Mouse (Mus musculus): ENCODE results near the gene Kpna2. TPM values are rescaled to one million over a fixed set of nuclear protein-coding genes. Genes with fewer than 3 reads are reported as not detected.
"Not testable (repeated sequence)": the region's sequence is repeated elsewhere in the genome, so short reads cannot be mapped to it uniquely, and the experiment has no call there.

Kpna2 gene
- total RNA-seq, 1 experiment, result 245 TPM

DNA sequence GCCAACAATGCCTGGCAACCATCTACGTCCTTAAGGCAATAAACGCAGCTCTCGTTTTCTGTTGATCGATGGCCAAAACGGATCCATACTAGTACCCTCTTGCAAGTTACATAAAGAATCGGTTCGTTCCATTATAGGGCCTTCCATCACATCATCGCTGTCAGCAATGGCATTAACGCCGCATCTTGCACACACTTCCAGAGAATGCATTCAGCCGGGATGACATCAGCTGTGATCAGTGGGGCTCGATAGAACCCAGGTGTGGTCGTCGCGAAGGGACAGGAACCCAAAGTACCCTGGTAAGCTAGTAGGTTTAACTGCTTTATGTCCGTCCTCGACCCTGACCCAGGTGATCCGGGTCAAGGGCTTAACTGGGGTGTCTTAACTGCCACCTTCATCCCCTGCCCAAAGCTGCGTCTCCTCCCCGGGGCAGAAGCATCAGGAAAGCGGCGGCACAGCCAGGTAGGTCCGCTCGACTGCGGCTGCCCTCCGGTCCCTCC lies 640 bp downstream of the Kpna2 start:
- in situ Hi-C loops (cut with MboI; ENCODE audit: low sequenced_read_pairs in 2 of 2, unreplicated experiment in 2 of 2), result no loop called here
- peaks cover 2 to 7% of the 10 kb centered on the region in 2 experiments; a peak in 3 of 4 replicates for H3K4me1 ChIP-seq (ENCODE audit: control insufficient read depth in 2 of 2, insufficient read depth in 2 of 2, low read length in 2 of 2, poor library complexity in 1 of 2)
- no peaks in the 10 kb centered on the region for H3K9me3 ChIP-seq (ENCODE audit: control insufficient read depth, insufficient read depth, low read depth, low read length)
- peak overlapping the region; percentile 78 for H3K27ac ChIP-seq (ENCODE audit: insufficient read depth, low read depth, low read length, poor library complexity, severe bottlenecking)
- peak overlapping the region; percentile 98 for H3K9ac ChIP-seq (ENCODE audit: insufficient read depth, low read depth, low read length, poor library complexity, severe bottlenecking)
- TF ChIP-seq HCFC1 (IDR thresholded peaks at IDR 0.05; ENCODE audit: borderline replicate concordance, insufficient read depth, low read length) (no peak), MAFK (IDR thresholded peaks at IDR 0.05; ENCODE audit: insufficient read depth, low read depth, low read length) (no peak), CHD2 (IDR thresholded peaks at IDR 0.05; ENCODE audit: low read depth, low read length) (no peak), ZC3H11A (IDR thresholded peaks at IDR 0.05; ENCODE audit: borderline replicate concordance, low read depth, low read length) (no peak), ZNF384 (IDR thresholded peaks at IDR 0.05; ENCODE audit: low read depth, low read length) (no peak)
- peaks cover 35% of the 10 kb centered on the region for H3K36me3 ChIP-seq (ENCODE audit: control insufficient read depth, insufficient read depth, low read length, poor library complexity, severe bottlenecking)
- H3K4me3 ChIP-seq (ENCODE audit: insufficient read depth in 1 of 2, low read depth in 1 of 2, low read length in 2 of 2, poor library complexity in 1 of 2, severe bottlenecking in 1 of 2), result peak overlapping the region; percentile 88 to 96
- no peak for DNase-seq (ENCODE audit: low read depth, low spot score)

DNA sequence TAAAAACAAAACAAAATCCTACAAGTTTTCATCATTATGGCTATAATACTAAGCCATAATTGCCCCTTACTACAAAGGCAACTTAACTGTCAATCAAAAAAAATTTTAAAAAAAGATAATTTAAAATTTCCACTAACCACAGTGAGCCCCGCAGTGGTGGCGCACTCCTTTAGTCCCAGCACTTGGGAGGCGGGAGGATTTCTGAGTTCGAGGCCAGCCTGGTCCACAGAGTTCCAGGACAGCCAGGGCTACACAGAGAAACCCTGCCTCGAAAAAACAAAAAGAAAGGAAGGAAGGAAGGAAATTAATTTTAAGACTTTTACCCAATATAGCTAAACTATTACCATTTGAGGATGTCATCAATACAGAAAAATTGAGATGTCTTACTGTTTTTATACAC lies 1.4 kb downstream of the Kpna2 start:
- H3K36me3 ChIP-seq (ENCODE audit: control insufficient read depth, insufficient read depth, low read length, poor library complexity, severe bottlenecking), result peaks cover 38% of the 10 kb centered on the region
- peak overlapping the region; percentile 98; the same call in 1 of the 2 replicates for H3K9ac ChIP-seq (ENCODE audit: insufficient read depth, low read depth, low read length, poor library complexity, severe bottlenecking)
- H3K9me3 ChIP-seq (ENCODE audit: control insufficient read depth, insufficient read depth, low read depth, low read length), result no peaks in the 10 kb centered on the region
- H3K4me3 ChIP-seq (ENCODE audit: insufficient read depth in 1 of 2, low read depth in 1 of 2, low read length in 2 of 2, poor library complexity in 1 of 2, severe bottlenecking in 1 of 2), result peak overlapping the region; percentile 88 to 96
- no peak for DNase-seq (ENCODE audit: low read depth, low spot score)
- H3K27ac ChIP-seq (ENCODE audit: insufficient read depth, low read depth, low read length, poor library complexity, severe bottlenecking), result no peak overlapping the region
- peaks cover 2 to 7% of the 10 kb centered on the region in 2 experiments; a peak in 3 of 4 replicates for H3K4me1 ChIP-seq (ENCODE audit: control insufficient read depth in 2 of 2, insufficient read depth in 2 of 2, low read length in 2 of 2, poor library complexity in 1 of 2)
- TF ChIP-seq MAFK (IDR thresholded peaks at IDR 0.05; ENCODE audit: insufficient read depth, low read depth, low read length), result no peak
- no peak for TF ChIP-seq ZNF384 (IDR thresholded peaks at IDR 0.05; ENCODE audit: low read depth, low read length)
- TF ChIP-seq ZC3H11A (IDR thresholded peaks at IDR 0.05; ENCODE audit: borderline replicate concordance, low read depth, low read length), result no peak
- no peak for TF ChIP-seq CHD2 (IDR thresholded peaks at IDR 0.05; ENCODE audit: low read depth, low read length)
- no peak for TF ChIP-seq HCFC1 (IDR thresholded peaks at IDR 0.05; ENCODE audit: borderline replicate concordance, insufficient read depth, low read length)
- in situ Hi-C loops (cut with MboI; ENCODE audit: low sequenced_read_pairs in 2 of 2, unreplicated experiment in 2 of 2), result no loop called here

DNA sequence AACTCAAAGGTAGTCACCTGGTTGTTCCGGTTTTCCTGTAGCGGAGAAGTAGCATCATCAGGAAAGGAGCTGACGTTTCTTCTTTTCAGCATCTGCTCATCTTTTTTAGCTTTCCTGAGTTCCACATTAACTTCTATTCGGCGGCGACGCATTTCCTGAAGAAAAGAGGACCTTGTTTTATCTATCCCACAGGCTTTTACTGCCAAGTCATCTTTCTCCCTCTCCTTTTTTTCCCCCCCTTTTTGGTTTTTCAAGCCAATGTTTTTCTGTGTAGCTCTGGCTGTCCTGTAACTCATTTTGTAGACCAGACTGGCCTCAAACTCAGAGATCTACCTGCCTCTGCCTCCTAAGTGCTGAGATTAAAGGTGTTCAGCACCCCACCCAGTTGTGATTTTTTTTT lies 2.8 kb downstream of the Kpna2 start:
- H3K4me3 ChIP-seq (ENCODE audit: insufficient read depth in 1 of 2, low read depth in 1 of 2, low read length in 2 of 2, poor library complexity in 1 of 2, severe bottlenecking in 1 of 2), result peak overlapping the region; percentile 88 to 96; a peak in 3 of 4 replicates
- H3K4me1 ChIP-seq (ENCODE audit: control insufficient read depth in 2 of 2, insufficient read depth in 2 of 2, low read length in 2 of 2, poor library complexity in 1 of 2); H3K9me3 ChIP-seq (ENCODE audit: control insufficient read depth, insufficient read depth, low read depth, low read length); H3K9ac ChIP-seq (ENCODE audit: insufficient read depth, low read depth, low read length, poor library complexity, severe bottlenecking); DNase-seq (ENCODE audit: low read depth, low spot score); H3K27ac ChIP-seq (ENCODE audit: insufficient read depth, low read depth, low read length, poor library complexity, severe bottlenecking); in situ Hi-C loops (cut with MboI; ENCODE audit: low sequenced_read_pairs in 2 of 2, unreplicated experiment in 2 of 2): not testable (repeated sequence)
- peaks cover 47% of the 10 kb centered on the region for H3K36me3 ChIP-seq (ENCODE audit: control insufficient read depth, insufficient read depth, low read length, poor library complexity, severe bottlenecking)

GRCm38 (mm10) chr11:106994246-106995085 lies 4.9 kb downstream of the Kpna2 start:
- no peak overlapping the region for H3K4me3 ChIP-seq (ENCODE audit: insufficient read depth in 1 of 2, low read depth in 1 of 2, low read length in 2 of 2, poor library complexity in 1 of 2, severe bottlenecking in 1 of 2)
- peaks cover 2 to 4% of the 10 kb centered on the region in 2 experiments; a peak in 3 of 4 replicates for H3K4me1 ChIP-seq (ENCODE audit: control insufficient read depth in 2 of 2, insufficient read depth in 2 of 2, low read length in 2 of 2, poor library complexity in 1 of 2)
- no peak for DNase-seq (ENCODE audit: low read depth, low spot score)
- TF ChIP-seq CHD2 (IDR thresholded peaks at IDR 0.05; ENCODE audit: low read depth, low read length), result no peak
- TF ChIP-seq ZNF384 (IDR thresholded peaks at IDR 0.05; ENCODE audit: low read depth, low read length), result no peak
- TF ChIP-seq HCFC1 (IDR thresholded peaks at IDR 0.05; ENCODE audit: borderline replicate concordance, insufficient read depth, low read length), result no peak
- TF ChIP-seq ZC3H11A (IDR thresholded peaks at IDR 0.05; ENCODE audit: borderline replicate concordance, low read depth, low read length), result no peak
- TF ChIP-seq MAFK (IDR thresholded peaks at IDR 0.05; ENCODE audit: insufficient read depth, low read depth, low read length), result no peak
- H3K36me3 ChIP-seq (ENCODE audit: control insufficient read depth, insufficient read depth, low read length, poor library complexity, severe bottlenecking), result peaks cover 58% of the 10 kb centered on the region
- H3K9ac ChIP-seq (ENCODE audit: insufficient read depth, low read depth, low read length, poor library complexity, severe bottlenecking), result no peak overlapping the region
- no peak overlapping the region for H3K27ac ChIP-seq (ENCODE audit: insufficient read depth, low read depth, low read length, poor library complexity, severe bottlenecking)
- H3K9me3 ChIP-seq (ENCODE audit: control insufficient read depth, insufficient read depth, low read depth, low read length), result no peaks in the 10 kb centered on the region
- in situ Hi-C loops (cut with MboI; ENCODE audit: low sequenced_read_pairs in 2 of 2, unreplicated experiment in 2 of 2), result no loop called here

All from ES-E14 (cell line).